Mouse (Mus musculus) spleen, postnatal 10 days (tissue): ENCODE data around the gene Cavin3.
A peak's percentile ranks its signal among the peaks of the same experiment; 100 is the strongest.
"Not testable (repeated sequence)": the region's sequence is repeated elsewhere in the genome, so short reads cannot be mapped to it uniquely, and the experiment has no call there.

Source experiments
- DNase-seq, 2 experiments: peaks; one replicate each; pipeline ENCODE4 v3.0.0; 2021 to 2022; ENCODE audit warnings: low spot score in 2 of 2

Gene Cavin3

DNA sequence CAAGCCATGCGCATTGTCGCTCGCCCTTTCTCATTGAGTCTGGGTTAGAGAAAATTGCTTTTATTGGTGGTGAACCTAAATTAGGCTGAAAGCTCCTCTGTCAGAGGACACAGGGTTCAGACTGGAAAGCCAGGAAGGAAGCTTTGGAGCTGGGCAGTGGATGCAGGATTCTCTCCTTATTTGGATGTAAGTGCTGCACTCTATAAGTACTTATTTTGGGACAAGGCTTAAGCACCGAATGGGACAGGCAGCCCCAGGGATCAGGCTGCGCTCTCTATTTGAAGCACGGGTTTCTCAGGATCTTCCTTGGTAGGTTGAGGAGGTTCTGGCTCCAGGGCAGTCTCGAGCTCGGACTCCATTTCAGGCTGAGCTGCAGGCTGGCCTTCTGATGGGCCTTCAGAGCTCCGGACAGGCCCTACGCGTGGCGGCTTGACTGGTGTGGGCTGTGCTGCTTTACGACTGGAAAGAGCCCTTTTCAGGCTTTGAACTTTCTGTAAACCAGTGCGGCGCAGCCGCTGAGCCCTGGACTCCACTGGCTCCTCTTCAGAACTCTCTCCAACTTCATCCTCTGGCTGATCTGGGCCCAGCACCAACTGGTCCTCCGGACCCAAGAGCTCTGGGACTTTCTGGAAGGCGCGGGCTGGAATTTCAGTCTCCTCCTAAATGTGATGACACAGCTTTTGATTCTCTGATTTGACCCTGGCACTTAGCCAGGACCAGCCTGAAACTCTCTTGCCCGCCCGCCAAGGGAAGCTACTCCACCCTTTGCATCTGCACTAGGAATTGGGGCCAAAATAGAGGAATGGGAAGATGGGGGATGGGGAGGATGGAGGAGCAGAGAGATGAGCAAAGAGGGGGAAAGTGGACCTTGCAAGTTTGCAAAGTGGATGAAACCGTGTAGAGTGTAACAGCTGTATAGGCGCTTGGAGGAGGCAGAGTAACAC is 1.3 kb downstream of the Cavin3 start:
- DNase-seq, result peak in 1 of 2 experiments; percentile 16

- no peak for DNase-seq
Observed at GRCm38 (mm10) chr7:105480081-105480480, 2.0 kb downstream of the Cavin3 start.

GRCm38 (mm10) chr7:105479232-105479631 is 2.9 kb downstream of the Cavin3 start:
- DNase-seq, result no peak

DNA sequence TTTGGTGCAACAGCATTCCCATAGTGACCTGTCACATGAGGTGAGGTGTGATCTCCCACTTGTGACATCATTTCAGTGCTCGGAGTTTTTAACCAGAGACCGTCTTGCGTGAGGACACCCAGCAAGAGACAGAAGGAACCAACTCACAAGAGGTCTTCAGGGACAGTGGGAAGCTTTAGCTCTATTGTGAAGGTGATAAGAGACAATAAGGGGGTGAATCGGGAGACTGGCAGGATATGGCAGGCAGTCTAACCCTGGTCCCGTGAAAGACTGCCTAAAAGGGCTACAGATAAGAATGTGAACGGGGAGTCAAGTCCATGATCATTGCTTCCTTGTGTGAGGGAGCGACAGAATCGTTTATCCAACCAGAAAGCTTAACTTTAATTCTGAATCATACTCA is 3.8 kb downstream of the Cavin3 start:
- no peak for DNase-seq

GRCm38 (mm10) chr7:105477841-105478240 is 4.3 kb downstream of the Cavin3 start:
- DNase-seq, result peak in 1 of 2 experiments; percentile 26

GRCm38 (mm10) chr7:105477433-105477700 is 4.7 kb downstream of the Cavin3 start:
- DNase-seq, result no peak

- DNase-seq, result no peak
Observed at GRCm38 (mm10) chr7:105476683-105477432, 5.2 kb downstream of the Cavin3 start.

- no peak for DNase-seq
Observed at GRCm38 (mm10) chr7:105475396-105475949, 6.6 kb downstream of the Cavin3 start.

GRCm38 (mm10) chr7:105474771-105475315 is 7.3 kb downstream of the Cavin3 start:
- DNase-seq, result no peak

GRCm38 (mm10) chr7:105472607-105473006 is 9.5 kb downstream of the Cavin3 start:
- no peak for DNase-seq

GRCm38 (mm10) chr7:105465505-105465904 is 16.6 kb downstream of the Cavin3 start:
- not testable (repeated sequence) for DNase-seq

- DNase-seq, result no peak
Observed at GRCm38 (mm10) chr7:105458546-105458945, 23.6 kb downstream of the Cavin3 start.

GRCm38 (mm10) chr7:105453345-105453744 is 28.8 kb downstream of the Cavin3 start:
- DNase-seq, result not testable (repeated sequence)

- no peak for DNase-seq
Observed at GRCm38 (mm10) chr7:105445076-105445475, 37.0 kb downstream of the Cavin3 start.

DNA sequence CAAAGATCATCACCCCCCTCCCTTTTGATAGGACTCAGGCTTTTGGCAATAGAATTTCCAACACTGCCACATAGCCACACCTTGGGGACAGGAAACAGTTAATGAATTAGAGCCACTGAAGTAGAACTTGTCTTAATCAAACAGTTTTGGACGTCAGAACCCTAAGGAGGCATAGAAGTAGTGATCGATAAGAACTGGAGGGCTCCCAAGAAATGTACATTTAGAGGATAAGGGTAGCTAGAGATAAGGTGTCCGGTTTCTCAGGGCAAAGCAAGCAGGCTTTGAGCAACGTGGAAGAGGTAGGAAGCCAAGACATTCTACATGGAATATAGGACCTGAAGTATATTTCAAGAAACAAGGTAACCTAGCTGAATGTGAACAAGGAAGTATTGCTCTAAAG is 40.7 kb downstream of the Cavin3 start:
- no peak for DNase-seq

DNA sequence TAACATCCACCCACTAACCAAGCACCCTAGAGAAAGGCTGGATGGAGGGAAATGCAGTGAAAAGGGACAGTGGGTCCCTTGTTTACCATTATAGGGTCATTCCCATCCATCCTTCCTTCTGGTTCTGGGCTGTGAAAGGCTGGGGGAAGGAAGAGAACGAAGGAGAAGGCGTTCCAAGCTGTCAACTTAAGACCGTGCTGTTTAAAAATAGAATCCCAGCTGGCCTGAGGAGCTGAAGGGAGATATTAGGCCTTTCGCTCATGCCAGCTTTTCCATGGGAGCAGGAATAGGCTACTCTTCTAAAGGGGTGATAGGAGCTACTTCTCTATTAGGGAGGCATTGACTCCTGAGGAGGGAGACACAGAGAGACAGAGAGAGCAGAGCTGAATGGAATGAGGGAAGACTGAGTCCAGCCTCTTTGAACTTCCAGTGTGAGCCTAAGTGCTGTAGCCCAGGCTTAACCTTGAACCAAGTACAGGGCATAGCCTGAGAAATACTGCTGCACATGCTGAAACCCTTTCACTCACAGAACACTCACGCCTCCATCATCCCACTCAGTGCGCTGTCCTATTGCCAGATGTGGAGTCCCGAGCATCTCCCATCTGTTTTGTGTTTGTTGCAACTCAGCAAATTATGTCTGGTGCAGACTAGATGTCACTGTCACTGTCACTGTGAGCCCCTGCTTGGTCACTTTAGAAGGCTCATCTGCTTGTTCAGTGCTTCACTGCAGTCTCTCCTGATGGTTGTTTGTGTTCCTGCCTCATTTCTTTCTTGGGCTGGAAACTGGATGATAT is 43.9 kb downstream of the Cavin3 start:
- no peak for DNase-seq

GRCm38 (mm10) chr7:105434798-105435197 is 47.3 kb downstream of the Cavin3 start:
- no peak for DNase-seq

DNA sequence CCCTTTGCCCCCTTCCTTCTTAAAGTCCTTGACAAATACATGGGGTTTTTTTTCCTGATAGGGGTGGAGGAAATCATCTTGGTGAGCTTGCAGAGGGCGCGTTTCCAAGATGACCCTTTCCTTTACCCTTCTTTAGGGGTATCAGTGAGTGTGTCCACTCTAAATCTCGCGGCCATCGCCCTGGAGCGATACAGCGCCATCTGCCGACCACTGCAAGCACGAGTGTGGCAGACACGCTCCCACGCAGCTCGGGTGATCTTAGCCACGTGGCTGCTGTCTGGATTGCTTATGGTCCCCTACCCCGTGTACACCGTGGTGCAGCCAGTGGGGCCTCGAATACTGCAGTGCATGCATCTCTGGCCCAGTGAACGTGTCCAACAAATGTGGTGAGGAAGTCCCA is 48.2 kb downstream of the Cavin3 start:
- DNase-seq, result no peak

- DNase-seq, result no peak
Observed at GRCm38 (mm10) chr7:105432058-105432457, 50.0 kb downstream of the Cavin3 start.
